Mouse (Mus musculus): Measurements from ENCODE around the gene Cd47. TPM values are rescaled to one million over a fixed set of nuclear protein-coding genes. Genes with fewer than 3 reads are reported as not detected.

Cd47 gene
- polyA plus RNA-seq, 1 experiment from 2014 or later = 63.8 TPM

DNA sequence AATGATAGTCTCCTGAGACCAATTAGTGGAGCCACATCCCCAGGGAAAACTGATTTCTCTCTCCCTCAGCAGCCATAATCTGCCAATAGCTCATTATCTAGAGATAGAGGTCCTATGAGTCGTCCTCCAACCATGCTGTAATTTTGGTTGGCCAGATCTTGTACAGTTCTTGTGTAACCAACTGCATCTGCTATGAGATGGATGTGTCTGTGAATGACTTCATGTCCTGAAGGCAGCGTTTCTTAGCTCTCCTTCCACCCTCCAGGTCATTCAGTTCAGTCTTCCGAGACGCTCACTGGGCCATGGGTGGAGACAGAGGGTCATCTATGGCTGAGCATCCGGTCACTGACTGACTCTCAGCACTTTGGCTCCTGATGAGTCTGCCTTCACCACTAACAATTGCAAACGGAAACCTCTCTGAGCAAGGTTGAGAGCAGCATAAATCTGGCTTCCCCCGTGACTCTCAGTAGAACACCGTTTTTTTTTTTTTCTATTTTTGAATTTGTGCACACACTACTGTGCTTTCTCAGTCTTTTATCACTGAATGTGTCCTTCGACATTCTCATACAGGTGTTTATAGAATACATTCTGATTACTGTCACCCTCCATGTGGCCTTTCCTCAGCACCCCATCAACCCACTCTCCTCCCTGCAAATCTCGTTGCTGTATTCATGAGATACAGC, 104.1 kb downstream of the Cd47 start:
- WGBS = 90% methylated on average over 10 of the region's 10 CpGs
- no peak overlapping the region for H3K27ac ChIP-seq (ENCODE audit: low read depth, low read length)
- no peak for ATAC-seq (ENCODE audit: insufficient read depth, low FRiP score, low TSS enrichment)
- H3K36me3 ChIP-seq (ENCODE audit: control insufficient read depth, insufficient read depth, low read length) = no peaks in the 10 kb centered on the region
- H3K4me2 ChIP-seq (ENCODE audit: low read depth) = no peak overlapping the region
- H3K9ac ChIP-seq (ENCODE audit: low read length) = no peak overlapping the region
- no peaks in the 10 kb centered on the region for H3K4me1 ChIP-seq (ENCODE audit: control insufficient read depth, insufficient read depth, low read length)
- no peaks in the 10 kb centered on the region for H3K27me3 ChIP-seq (ENCODE audit: control insufficient read depth, insufficient read depth, low read length)
- no peak overlapping the region for H3K4me3 ChIP-seq (ENCODE audit: low read depth, low read length)
- DNase-seq (ENCODE audit: low spot score) = no peak
- H3K9me3 ChIP-seq (ENCODE audit: control insufficient read depth, low read length) = no peaks in the 10 kb centered on the region

GRCm38 (mm10) chr16:49905041-49905440, 104.7 kb downstream of the Cd47 start:
- no peaks in the 10 kb centered on the region for H3K9me3 ChIP-seq (ENCODE audit: control insufficient read depth, low read length)
- H3K27ac ChIP-seq (ENCODE audit: low read depth, low read length) = no peak overlapping the region
- no peaks in the 10 kb centered on the region for H3K27me3 ChIP-seq (ENCODE audit: control insufficient read depth, insufficient read depth, low read length)
- no peak overlapping the region for H3K9ac ChIP-seq (ENCODE audit: low read length)
- 80% methylated on average over 3 of the region's 3 CpGs for WGBS
- no peak overlapping the region for H3K4me2 ChIP-seq (ENCODE audit: low read depth)
- DNase-seq (ENCODE audit: low spot score) (no peak), ATAC-seq (ENCODE audit: insufficient read depth, low FRiP score, low TSS enrichment) (no peak)
- no peaks in the 10 kb centered on the region for H3K4me1 ChIP-seq (ENCODE audit: control insufficient read depth, insufficient read depth, low read length)
- no peak overlapping the region for H3K4me3 ChIP-seq (ENCODE audit: low read depth, low read length)
- no peaks in the 10 kb centered on the region for H3K36me3 ChIP-seq (ENCODE audit: control insufficient read depth, insufficient read depth, low read length)

DNA sequence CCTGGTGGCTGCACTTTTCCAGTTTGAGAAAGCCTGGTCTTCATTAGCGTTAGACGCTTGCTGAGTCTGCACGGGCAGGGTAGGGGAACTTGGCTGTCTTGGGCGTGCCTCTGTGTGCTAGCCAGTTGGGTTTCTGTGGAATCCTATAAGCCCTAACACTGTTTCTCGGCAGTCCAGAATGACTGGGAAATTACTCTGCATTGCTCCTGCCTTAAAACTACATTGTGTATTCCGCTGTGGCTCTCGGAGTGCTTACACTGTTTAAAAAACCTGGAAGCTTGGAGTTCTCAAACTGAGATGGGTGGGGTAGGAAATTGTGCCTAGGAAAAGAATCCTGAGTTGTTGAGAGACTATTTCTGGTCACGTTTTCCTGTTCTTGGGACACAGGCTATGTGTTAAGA, 105.3 kb downstream of the Cd47 start:
- Histone ChIP-seq H3K36me3 (ENCODE audit: control insufficient read depth, insufficient read depth, low read length) (no peaks in the 10 kb centered on the region), H3K27ac (ENCODE audit: low read depth, low read length) (no peak overlapping the region), H3K4me1 (ENCODE audit: control insufficient read depth, insufficient read depth, low read length) (no peaks in the 10 kb centered on the region), H3K27me3 (ENCODE audit: control insufficient read depth, insufficient read depth, low read length) (no peaks in the 10 kb centered on the region), H3K9me3 (ENCODE audit: control insufficient read depth, low read length) (no peaks in the 10 kb centered on the region), H3K4me3 (ENCODE audit: low read depth, low read length) (no peak overlapping the region), H3K9ac (ENCODE audit: low read length) (no peak overlapping the region), H3K4me2 (ENCODE audit: low read depth) (no peak overlapping the region)
- DNase-seq (ENCODE audit: low spot score) = no peak
- WGBS = 71% methylated on average over 8 of the region's 8 CpGs
- no peak for ATAC-seq (ENCODE audit: insufficient read depth, low FRiP score, low TSS enrichment)

DNA sequence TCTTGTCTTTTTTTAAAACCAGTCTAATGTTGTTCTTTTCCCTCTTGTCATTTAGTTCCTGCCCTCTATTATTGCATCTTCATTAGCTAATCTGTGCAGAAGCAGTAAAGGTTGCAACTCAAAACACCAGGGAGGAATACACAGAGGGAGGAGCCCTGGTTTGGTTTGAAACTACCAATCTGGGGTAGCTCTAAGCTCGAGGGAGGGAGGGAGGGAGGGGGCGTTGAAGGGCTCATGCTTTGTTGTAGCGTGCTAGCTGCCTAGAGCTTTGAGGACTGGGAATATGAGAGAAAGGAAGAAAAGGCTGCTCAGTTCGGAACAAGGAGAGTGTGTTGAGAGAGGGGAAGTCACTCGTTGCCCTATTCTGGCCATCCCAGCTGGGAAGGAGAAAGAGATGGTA, 105.7 kb downstream of the Cd47 start:
- WGBS = 46% methylated on average over 5 of the region's 5 CpGs
- Histone ChIP-seq H3K4me2 (ENCODE audit: low read depth) (no peak overlapping the region), H3K27me3 (ENCODE audit: control insufficient read depth, insufficient read depth, low read length) (no peaks in the 10 kb centered on the region), H3K4me3 (ENCODE audit: low read depth, low read length) (no peak overlapping the region), H3K27ac (ENCODE audit: low read depth, low read length) (no peak overlapping the region), H3K36me3 (ENCODE audit: control insufficient read depth, insufficient read depth, low read length) (no peaks in the 10 kb centered on the region), H3K4me1 (ENCODE audit: control insufficient read depth, insufficient read depth, low read length) (no peaks in the 10 kb centered on the region), H3K9me3 (ENCODE audit: control insufficient read depth, low read length) (no peaks in the 10 kb centered on the region), H3K9ac (ENCODE audit: low read length) (no peak overlapping the region)
- DNase-seq (ENCODE audit: low spot score) (no peak), ATAC-seq (ENCODE audit: insufficient read depth, low FRiP score, low TSS enrichment) (no peak)

- 89% methylated on average over 2 of the region's 2 CpGs for WGBS
- ATAC-seq (ENCODE audit: insufficient read depth, low FRiP score, low TSS enrichment) (no peak), DNase-seq (ENCODE audit: low spot score) (no peak)
- no peaks in the 10 kb centered on the region for H3K36me3 ChIP-seq (ENCODE audit: control insufficient read depth, insufficient read depth, low read length)
- H3K27ac ChIP-seq (ENCODE audit: low read depth, low read length) = no peak overlapping the region
- no peaks in the 10 kb centered on the region for H3K9me3 ChIP-seq (ENCODE audit: control insufficient read depth, low read length)
- no peak overlapping the region for H3K4me2 ChIP-seq (ENCODE audit: low read depth)
- no peak overlapping the region for H3K9ac ChIP-seq (ENCODE audit: low read length)
- H3K27me3 ChIP-seq (ENCODE audit: control insufficient read depth, insufficient read depth, low read length) = no peaks in the 10 kb centered on the region
- no peaks in the 10 kb centered on the region for H3K4me1 ChIP-seq (ENCODE audit: control insufficient read depth, insufficient read depth, low read length)
- H3K4me3 ChIP-seq (ENCODE audit: low read depth, low read length) = no peak overlapping the region
Observed at GRCm38 (mm10) chr16:49906940-49907339, 106.6 kb downstream of the Cd47 start.

DNA sequence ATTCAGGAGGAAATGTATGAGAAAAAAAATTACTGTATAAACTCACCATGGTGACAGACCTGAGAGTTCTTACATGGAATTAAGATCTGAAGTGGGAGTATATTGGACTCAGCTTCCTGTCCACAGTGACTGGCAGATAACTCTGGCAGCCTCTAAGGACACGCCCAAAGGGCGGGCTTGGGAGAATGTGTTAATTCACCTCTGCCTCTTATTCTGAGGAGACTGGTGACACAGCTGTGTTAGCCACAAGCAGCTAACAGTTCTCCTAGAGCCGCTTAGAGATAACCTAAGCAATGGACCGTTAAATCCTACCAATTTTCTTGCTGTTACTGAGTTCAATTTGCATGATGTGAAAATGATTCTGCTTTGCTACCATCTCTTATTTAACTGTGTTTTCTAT, 107.0 kb downstream of the Cd47 start:
- no peak overlapping the region for H3K9ac ChIP-seq (ENCODE audit: low read length)
- no peak overlapping the region for H3K4me3 ChIP-seq (ENCODE audit: low read depth, low read length)
- no peaks in the 10 kb centered on the region for H3K36me3 ChIP-seq (ENCODE audit: control insufficient read depth, insufficient read depth, low read length)
- ATAC-seq (ENCODE audit: insufficient read depth, low FRiP score, low TSS enrichment) = no peak
- no peak overlapping the region for H3K27ac ChIP-seq (ENCODE audit: low read depth, low read length)
- no peaks in the 10 kb centered on the region for H3K9me3 ChIP-seq (ENCODE audit: control insufficient read depth, low read length)
- H3K27me3 ChIP-seq (ENCODE audit: control insufficient read depth, insufficient read depth, low read length) = no peaks in the 10 kb centered on the region
- H3K4me2 ChIP-seq (ENCODE audit: low read depth) = no peak overlapping the region
- no peaks in the 10 kb centered on the region for H3K4me1 ChIP-seq (ENCODE audit: control insufficient read depth, insufficient read depth, low read length)
- no peak for DNase-seq (ENCODE audit: low spot score)
- WGBS = 43% methylated on average over 4 of the region's 4 CpGs

DNA sequence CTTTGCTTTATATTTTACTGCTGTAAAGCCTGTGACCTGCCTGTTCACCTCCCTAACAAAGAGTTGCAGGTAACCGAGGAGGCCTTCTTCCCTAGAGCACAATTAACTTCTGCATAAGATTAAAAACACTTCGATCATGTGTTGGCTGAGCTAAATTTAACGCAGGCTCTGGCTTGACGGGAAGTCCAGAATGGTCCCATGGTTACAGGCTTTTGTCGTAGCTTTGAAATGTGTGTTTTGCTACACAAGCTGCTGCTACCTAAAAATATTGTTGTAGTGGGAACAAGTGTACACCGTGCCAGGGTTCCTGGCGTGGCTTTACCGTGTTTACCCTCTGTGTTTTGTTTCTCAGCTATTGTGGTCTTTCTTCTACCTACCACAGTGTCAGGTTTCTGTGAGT, 109.2 kb downstream of the Cd47 start:
- no peak for DNase-seq (ENCODE audit: low spot score)
- H3K4me1 ChIP-seq (ENCODE audit: control insufficient read depth, insufficient read depth, low read length) = 0 out of 2 replicates have a peak, but pooled peaks cover 3% of the 10 kb centered on the region
- H3K36me3 ChIP-seq (ENCODE audit: control insufficient read depth, insufficient read depth, low read length) = no peaks in the 10 kb centered on the region
- H3K4me2 ChIP-seq (ENCODE audit: low read depth) = no peak overlapping the region
- ATAC-seq (ENCODE audit: insufficient read depth, low FRiP score, low TSS enrichment) = no peak
- no peak overlapping the region for H3K9ac ChIP-seq (ENCODE audit: low read length)
- H3K9me3 ChIP-seq (ENCODE audit: control insufficient read depth, low read length) = no peaks in the 10 kb centered on the region
- no peak overlapping the region for H3K27ac ChIP-seq (ENCODE audit: low read depth, low read length)
- no peak overlapping the region for H3K4me3 ChIP-seq (ENCODE audit: low read depth, low read length)
- 80% methylated on average over 8 of the region's 8 CpGs for WGBS
- no peaks in the 10 kb centered on the region for H3K27me3 ChIP-seq (ENCODE audit: control insufficient read depth, insufficient read depth, low read length)

DNA sequence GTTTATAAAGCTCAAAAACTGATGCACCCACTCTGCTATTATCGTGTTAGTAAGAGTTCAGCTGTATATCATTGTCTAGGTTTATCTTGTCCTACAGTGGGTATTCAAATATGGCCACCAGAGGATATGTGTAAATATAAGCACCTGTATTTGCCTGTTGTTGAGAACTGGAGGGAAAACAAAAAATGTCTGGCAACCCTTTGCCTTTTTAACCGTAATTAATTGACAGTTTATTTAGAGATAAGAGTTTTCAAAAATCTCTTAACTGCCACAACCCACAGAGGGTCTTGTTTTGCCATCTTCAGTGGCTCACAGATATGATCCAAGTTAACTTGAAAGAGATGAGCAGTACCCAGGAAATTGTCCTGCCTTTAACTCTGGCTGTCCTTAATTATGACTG, 113.8 kb downstream of the Cd47 start:
- no peak overlapping the region for H3K4me2 ChIP-seq (ENCODE audit: low read depth)
- ATAC-seq (ENCODE audit: insufficient read depth, low FRiP score, low TSS enrichment) (no peak), DNase-seq (ENCODE audit: low spot score) (no peak)
- no peak overlapping the region for H3K9ac ChIP-seq (ENCODE audit: low read length)
- H3K36me3 ChIP-seq (ENCODE audit: control insufficient read depth, insufficient read depth, low read length) = no peaks in the 10 kb centered on the region
- H3K9me3 ChIP-seq (ENCODE audit: control insufficient read depth, low read length) = no peaks in the 10 kb centered on the region
- no peak overlapping the region for H3K27ac ChIP-seq (ENCODE audit: low read depth, low read length)
- 0 out of 2 replicates have a peak, but pooled peaks cover 3% of the 10 kb centered on the region for H3K4me1 ChIP-seq (ENCODE audit: control insufficient read depth, insufficient read depth, low read length)
- whole genome bisulfite sequencing = 87% methylated on average over 2 of the region's 2 CpGs
- H3K27me3 ChIP-seq (ENCODE audit: control insufficient read depth, insufficient read depth, low read length) = no peaks in the 10 kb centered on the region
- no peak overlapping the region for H3K4me3 ChIP-seq (ENCODE audit: low read depth, low read length)
